Mouse (Mus musculus) Patski (cell line): ENCODE results near the gene Bok. TPM values are rescaled to one million over a fixed set of nuclear protein-coding genes. Genes with fewer than 3 reads are reported as not detected.

Experiments
- ATAC-seq: fragments of 100-300 bp; one replicate; pipeline ENCODE4 v1.8.0; 2021
- CTCF ChIA-PET: fragments of 350-600 bp; sonication (Branson Sonifier 250); formaldehyde crosslinking; loops from one replicate; lab custom pipeline; 2022; ENCODE audit warnings: inconsistent platforms; lab: Charles Lee
- POLR2A ChIA-PET: fragments of 350-600 bp; sonication (Branson Sonifier 250); formaldehyde crosslinking; loops from one replicate; lab custom pipeline; 2022; ENCODE audit warnings: antibody characterized with exemption, inconsistent platforms; lab: Charles Lee
- DNase-seq: peaks from one replicate; pipeline ENCODE4 v3.0.0-alpha.2; 2011; ENCODE audit warnings: low read depth, low spot score
- H3K27me3 ChIP-seq: fragments of 371-371 bp; one replicate; pipeline ENCODE4 v1.5.1; 2021
- CTCF ChIP-seq: fragments of 100-300 bp; IDR thresholded peaks from one replicate; pipeline ENCODE4 v1.5.1; 2021
- in situ Hi-C: fragments of 300-500 bp; cut with MboI; formaldehyde crosslinking; loops from 3 replicates; pipeline ENCODE4 v1.11.1; 2018; ENCODE audit warnings: low pct_unique_long_range_greater_than_20kb, mixed read lengths
- polyA plus RNA-seq: library from polyadenylated mRNA; unstranded; gene quantifications from one replicate; pipeline ENCODE4 v1.2.3, GENCODE M21; 2021

Gene Bok
- polyA plus RNA-seq, 1 experiment from 2014 or later, result 14.8 TPM

DNA sequence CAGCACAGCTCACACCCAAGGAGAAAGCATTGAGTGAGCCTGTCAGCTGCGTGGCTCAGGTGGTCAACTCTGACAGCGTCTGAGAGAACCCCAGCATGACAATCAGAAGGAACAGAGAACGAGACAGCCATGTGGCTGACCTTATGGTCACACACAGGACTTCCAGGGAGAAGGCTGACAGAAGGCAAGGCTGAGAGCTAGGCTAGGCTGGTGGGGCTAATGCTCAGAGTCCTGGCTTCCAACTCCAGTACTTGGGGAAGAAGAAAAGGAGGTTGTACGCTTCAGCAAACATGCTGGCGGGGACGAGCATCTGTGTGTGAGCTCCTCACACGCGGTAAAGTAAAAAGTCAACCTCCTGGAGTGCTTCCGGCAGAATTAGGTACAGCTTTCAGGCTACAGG is 18.9 kb downstream of the Bok start:
- DNase-seq (no peak), ATAC-seq (no peak)
- in situ Hi-C loops, result no loop called here
- no peak for TF ChIP-seq CTCF
- H3K27me3 ChIP-seq, result no peaks in the 10 kb centered on the region
- ChIA-PET CTCF (no interaction called here), POLR2A (no interaction called here)

DNA sequence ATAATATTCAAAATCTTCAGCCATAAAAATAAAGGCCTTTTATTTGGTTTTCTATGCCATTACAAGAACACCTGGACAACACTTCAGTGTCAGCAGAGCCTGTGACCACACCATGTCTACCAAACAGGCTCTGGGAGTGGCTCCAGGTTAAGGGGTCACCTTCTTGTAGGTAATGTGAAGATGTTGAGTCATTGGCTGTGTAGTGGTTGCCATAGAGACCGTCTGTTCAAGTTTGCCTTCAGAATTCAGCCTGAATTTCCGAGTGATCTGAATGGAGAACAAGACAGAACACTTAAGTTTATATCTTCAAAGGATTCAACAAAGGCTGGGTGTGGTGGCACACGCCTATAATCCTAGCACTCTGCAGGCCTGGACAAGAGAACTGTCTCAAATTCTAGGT is 19.9 kb downstream of the Bok start:
- ChIA-PET CTCF (interaction anchor here (2.4 kb wide), 1 partner anchor 20 kb away, joined by 6 read pairs; no protein-coding TSS in a partner anchor), POLR2A (no interaction called here)
- H3K27me3 ChIP-seq, result no peaks in the 10 kb centered on the region
- DNase-seq, result no peak
- in situ Hi-C loops, result no loop called here
- TF ChIP-seq CTCF, result no peak
- ATAC-seq, result no peak

- DNase-seq (no peak), ATAC-seq (no peak)
- ChIA-PET POLR2A (no interaction called here), CTCF (no interaction called here)
- no peaks in the 10 kb centered on the region for H3K27me3 ChIP-seq
- TF ChIP-seq CTCF, result no peak
- in situ Hi-C loops, result no loop called here
Measured at GRCm38 (mm10) chr1:93716166-93716565, 30.7 kb downstream of the Bok start.

DNA sequence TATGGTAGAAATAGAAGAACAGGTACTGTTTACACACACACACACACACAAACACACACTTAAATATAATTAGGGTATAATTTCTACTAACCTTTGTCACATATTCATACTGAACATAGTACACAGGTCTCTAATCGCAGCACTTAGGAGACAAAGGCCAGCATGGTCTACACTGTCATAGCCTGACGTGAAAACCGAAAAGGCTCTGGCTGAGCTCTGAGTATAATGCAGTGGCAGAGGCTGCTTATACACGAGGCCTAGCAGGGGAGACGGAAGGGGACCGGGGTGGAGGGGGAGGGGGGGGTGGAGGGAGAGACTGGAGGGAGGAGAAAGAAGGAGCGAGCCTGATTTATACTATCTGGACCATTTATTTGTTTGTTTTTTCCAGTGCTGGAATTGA is 36.1 kb downstream of the Bok start:
- ChIA-PET POLR2A (no interaction called here), CTCF (no interaction called here)
- in situ Hi-C loops, result no loop called here
- ATAC-seq (no peak), DNase-seq (no peak)
- TF ChIP-seq CTCF, result no peak
- H3K27me3 ChIP-seq, result no peaks in the 10 kb centered on the region

- DNase-seq (no peak), ATAC-seq (no peak)
- in situ Hi-C loops, result no loop called here
- no peak for TF ChIP-seq CTCF
- no peaks in the 10 kb centered on the region for H3K27me3 ChIP-seq
- POLR2A ChIA-PET, result no interaction called here
- CTCF ChIA-PET, result interaction anchor here (1.6 kb wide), 1 partner anchor 19 kb away, joined by 6 read pairs; no protein-coding TSS in a partner anchor
Measured at GRCm38 (mm10) chr1:93724623-93725022, 39.2 kb downstream of the Bok start.

GRCm38 (mm10) chr1:93725665-93726064 is 40.2 kb downstream of the Bok start:
- H3K27me3 ChIP-seq, result no peaks in the 10 kb centered on the region
- in situ Hi-C loops, result no loop called here
- ATAC-seq, result no peak
- TF ChIP-seq CTCF, result no peak
- no peak for DNase-seq
- CTCF ChIA-PET, result interaction anchor here (0.9 to 1.6 kb wide), 2 partner anchors 20 to 24 kb away, joined by 3 to 6 read pairs; no protein-coding TSS in a partner anchor
- POLR2A ChIA-PET, result no interaction called here

GRCm38 (mm10) chr1:93726116-93726515 is 40.7 kb downstream of the Bok start:
- in situ Hi-C loops, result no loop called here
- CTCF ChIA-PET, result interaction anchor here (0.9 to 1.6 kb wide), 2 partner anchors 20 to 24 kb away, joined by 3 to 6 read pairs; no protein-coding TSS in a partner anchor
- H3K27me3 ChIP-seq, result no peaks in the 10 kb centered on the region
- POLR2A ChIA-PET, result no interaction called here
- peak; percentile 68 for TF ChIP-seq CTCF
- no peak for DNase-seq
- ATAC-seq, result no peak

DNA sequence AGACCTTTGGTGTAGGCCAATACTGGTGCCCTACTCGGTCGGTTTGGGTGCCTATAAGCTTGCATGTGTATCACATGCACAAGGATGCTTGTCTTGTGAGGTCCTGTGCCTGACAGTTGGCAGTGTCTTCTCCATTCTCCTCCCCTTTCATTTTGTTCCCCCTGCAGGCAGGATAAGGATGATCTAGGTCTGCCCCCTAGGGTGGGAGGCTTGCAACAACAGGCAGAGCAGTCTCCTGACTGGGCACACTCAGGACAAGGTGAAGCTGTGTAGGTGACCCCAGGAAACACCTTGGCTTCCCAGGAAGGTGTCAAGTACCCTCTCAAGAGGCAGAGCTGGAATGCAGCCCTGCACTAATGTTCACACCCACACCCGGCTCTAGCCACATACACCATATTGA is 41.5 kb downstream of the Bok start:
- CTCF ChIA-PET, result interaction anchor here (0.8 to 2.3 kb wide), 4 partner anchors 9 to 209 kb away, joined by 3 to 5 read pairs (median 3); no protein-coding TSS in a partner anchor
- POLR2A ChIA-PET, result no interaction called here
- peak; percentile 89 for TF ChIP-seq CTCF
- no peaks in the 10 kb centered on the region for H3K27me3 ChIP-seq
- DNase-seq (no peak), ATAC-seq (no peak)
- in situ Hi-C loops, result no loop called here

DNA sequence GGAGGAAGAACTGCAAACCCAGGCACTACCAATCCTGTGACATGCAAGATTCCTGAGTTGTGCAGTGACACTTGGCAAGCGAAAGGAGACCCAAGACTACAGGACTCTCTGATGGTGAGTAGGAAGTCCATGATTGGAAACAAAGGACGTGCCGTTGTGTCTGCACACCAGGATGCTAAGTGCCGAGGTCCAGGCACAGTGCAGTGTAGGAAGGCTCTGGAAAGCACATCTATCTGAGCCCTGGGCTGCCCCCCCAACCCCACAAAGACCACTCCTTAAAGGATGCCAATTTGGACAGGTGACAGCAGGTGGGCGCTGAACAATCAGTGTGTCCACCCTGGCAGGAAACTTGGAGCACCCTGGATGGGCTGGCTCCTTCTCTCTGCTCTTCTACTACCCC is 45.6 kb downstream of the Bok start:
- DNase-seq (no peak), ATAC-seq (no peak)
- ChIA-PET CTCF (interaction anchor here (1.0 kb wide), 1 partner anchor 13 kb away, joined by 3 read pairs; no protein-coding TSS in a partner anchor), POLR2A (no interaction called here)
- H3K27me3 ChIP-seq, result no peaks in the 10 kb centered on the region
- in situ Hi-C loops, result loop anchor here (10.0 kb wide), 1 partner anchor 216 kb away; the partner anchor contains the start of gene Farp2
- TF ChIP-seq CTCF, result no peak

GRCm38 (mm10) chr1:93731880-93732281 is 46.4 kb downstream of the Bok start:
- CTCF ChIA-PET, result interaction anchor here (1.0 kb wide), 1 partner anchor 14 kb away, joined by 3 read pairs; no protein-coding TSS in a partner anchor
- ATAC-seq, result no peak
- POLR2A ChIA-PET, result no interaction called here
- H3K27me3 ChIP-seq, result no peaks in the 10 kb centered on the region
- no peak for TF ChIP-seq CTCF
- in situ Hi-C loops, result loop anchor here (10.0 kb wide), 1 partner anchor 217 kb away; the partner anchor contains the start of gene Farp2
- DNase-seq, result no peak

DNA sequence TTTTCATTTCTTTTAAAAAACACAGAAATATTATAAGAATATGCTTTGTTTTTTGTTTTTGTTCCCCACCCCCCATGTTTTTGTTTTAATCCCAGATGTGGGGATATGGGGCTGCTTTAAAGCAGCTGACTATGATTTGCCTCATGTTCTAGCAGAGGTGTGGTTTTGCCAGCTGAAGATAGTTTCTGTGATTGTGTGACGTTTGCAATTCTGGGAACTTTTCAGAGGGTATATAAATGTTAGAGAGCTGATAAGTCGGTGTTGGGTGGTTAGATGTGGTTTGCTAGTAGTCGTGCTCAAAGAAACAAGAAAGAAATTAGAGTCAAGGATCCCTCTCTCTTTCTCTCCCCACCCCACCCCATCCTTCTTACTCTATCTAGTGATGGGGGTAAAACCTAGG is 50.4 kb downstream of the Bok start:
- ChIA-PET POLR2A (no interaction called here), CTCF (no interaction called here)
- in situ Hi-C loops, result loop anchor here (10.0 kb wide), 1 partner anchor 221 kb away; the partner anchor contains the start of gene Farp2
- no peak for TF ChIP-seq CTCF
- no peaks in the 10 kb centered on the region for H3K27me3 ChIP-seq
- DNase-seq (no peak), ATAC-seq (no peak)
